Mouse (Mus musculus) lung, postnatal 0 days (tissue): Measurements from ENCODE around the gene Ebf4. TPM values are rescaled to one million over a fixed set of nuclear protein-coding genes. Genes with fewer than 3 reads are reported as not detected.

Experiments used
- ATAC-seq: fragments of 200-750 bp; cut with Nextera tagmentation; 2 replicates; pipeline ENCODE4 v1.8.0; 2017; ENCODE audit warnings: moderate library complexity
- DNase-seq: peaks from one replicate; pipeline ENCODE4 v3.0.0-alpha.2; 2016; ENCODE audit warnings: low spot score
- H3K27ac ChIP-seq: fragments of 300-500 bp; sonication (generic); 2 replicates; pipeline ENCODE4 v1.5.1; 2014; ENCODE audit warnings: antibody characterized with exemption, mild to moderate bottlenecking, low read length, mixed read lengths
- H3K27me3 ChIP-seq: fragments of 300-500 bp; sonication (generic); replicated peaks from 2 replicates; pipeline ENCODE4 v1.6.1; 2014; ENCODE audit warnings: low read length, mixed read lengths; ENCODE audit not compliant: insufficient read depth
- H3K36me3 ChIP-seq: fragments of 300-500 bp; sonication (generic); 2 replicates; pipeline ENCODE4 v1.6.1; 2014; ENCODE audit warnings: low read length, mixed read lengths; ENCODE audit not compliant: insufficient read depth
- H3K4me1 ChIP-seq: fragments of 300-500 bp; sonication (generic); 2 replicates; pipeline ENCODE4 v1.6.1; 2014; ENCODE audit warnings: antibody characterized with exemption, low read depth, low read length, mixed read lengths; ENCODE audit not compliant: insufficient read depth
- H3K4me2 ChIP-seq: fragments of 300-500 bp; sonication (generic); replicated peaks from 2 replicates; pipeline ENCODE4 v1.6.1; 2014; ENCODE audit warnings: low read depth, mild to moderate bottlenecking, low read length, moderate library complexity, mixed read lengths
- H3K4me3 ChIP-seq: fragments of 300-500 bp; sonication (generic); 2 replicates; pipeline ENCODE4 v1.5.1; 2014; ENCODE audit warnings: low read depth, low read length
- H3K9ac ChIP-seq: fragments of 300-500 bp; sonication (generic); replicated peaks from 2 replicates; pipeline ENCODE4 v1.6.1; 2014; ENCODE audit warnings: low read depth, mild to moderate bottlenecking
- H3K9me3 ChIP-seq: fragments of 300-500 bp; sonication (generic); 2 replicates; pipeline ENCODE4 v1.6.1; 2016; ENCODE audit warnings: low read length, mixed read lengths
- CTCF ChIP-seq: IDR thresholded peaks from 2 replicates; pipeline ENCODE4 v1.5.1; 2016; ENCODE audit warnings: antibody characterized with exemption, mild to moderate bottlenecking
- EP300 ChIP-seq: IDR thresholded peaks from 2 replicates; pipeline ENCODE4 v1.6.1; 2016; ENCODE audit warnings: antibody characterized with exemption, mild to moderate bottlenecking, control low read depth
- WGBS: fragments of 180-500 bp; shearing (Covaris S2); extraction: QIAGEN DNeasy Blood & Tissue Kit; methylation state at CpG from one replicate; pipeline ENCODE4 v1.1.7; 2014; 5-methylcytosine and 5-hydroxymethylcytosine counted together
- polyA plus RNA-seq: library from polyadenylated mRNA; unstranded; fragments of >200 nt; fragmentation: Nextera tagmentation; extraction: Ambion mirVana; gene quantifications from 2 replicates; pipeline ENCODE4 v1.2.1, GENCODE M21; 2015

Gene Ebf4
- polyA plus RNA-seq, 1 experiment from 2014 or later: 0.88 TPM

GRCm38 (mm10) chr2:130265520-130265919 lies 29.4 kb upstream of the Ebf4 start:
- no peak for DNase-seq
- TF ChIP-seq EP300 (no peak), CTCF (no peak)
- ATAC-seq: no peak
- Histone ChIP-seq H3K4me1 (no peaks in the 10 kb centered on the region), H3K9me3 (no peaks in the 10 kb centered on the region), H3K27me3 (no peaks in the 10 kb centered on the region), H3K36me3 (no peaks in the 10 kb centered on the region), H3K4me2 (no peak overlapping the region), H3K4me3 (no peak overlapping the region), H3K9ac (no peak overlapping the region), H3K27ac (no peak overlapping the region)
- 91% methylated on average over 1 of the region's 1 CpGs for whole genome bisulfite sequencing

- Histone ChIP-seq H3K36me3 (no peaks in the 10 kb centered on the region), H3K4me3 (no peak overlapping the region), H3K9ac (no peak overlapping the region), H3K27me3 (no peaks in the 10 kb centered on the region), H3K9me3 (no peaks in the 10 kb centered on the region), H3K27ac (no peak overlapping the region), H3K4me1 (no peaks in the 10 kb centered on the region), H3K4me2 (no peak overlapping the region)
- WGBS: 64% methylated on average over 7 of the region's 7 CpGs
- no peak for TF ChIP-seq EP300
- no peak for TF ChIP-seq CTCF
- ATAC-seq: no peak
- no peak for DNase-seq
Measured at GRCm38 (mm10) chr2:130268074-130268473, 26.9 kb upstream of the Ebf4 start.

DNA sequence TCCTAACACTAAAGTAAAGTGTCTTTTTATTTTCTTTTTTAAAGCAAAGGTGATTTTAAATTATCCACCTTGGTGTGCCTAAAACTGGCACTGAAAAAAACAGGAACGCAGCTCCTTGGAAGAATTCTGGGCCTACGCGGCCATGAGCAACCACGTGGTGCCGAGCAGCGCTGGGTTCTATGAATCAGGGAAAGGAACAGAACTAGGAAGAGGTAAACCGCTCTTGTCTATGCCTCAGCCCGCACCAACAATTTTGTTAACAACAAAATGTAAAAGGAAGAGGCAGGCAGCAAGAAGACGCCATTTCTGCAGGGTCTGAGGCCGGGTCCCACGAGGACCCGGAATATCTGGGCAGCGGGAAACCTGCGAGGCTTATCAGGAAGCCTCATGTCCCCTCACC lies 21.2 kb upstream of the Ebf4 start:
- peak overlapping the region; percentile 82 for H3K4me2 ChIP-seq
- TF ChIP-seq EP300: no peak
- no peak for TF ChIP-seq CTCF
- peaks cover 7% of the 10 kb centered on the region; the same call in 1 of the 2 replicates for H3K4me1 ChIP-seq
- H3K9ac ChIP-seq: peak overlapping the region; percentile 77
- DNase-seq (peak; percentile 30), ATAC-seq (peak; percentile 1; the same call in 1 of the 2 replicates)
- H3K4me3 ChIP-seq: peak overlapping the region; percentile 72
- H3K27me3 ChIP-seq: no peaks in the 10 kb centered on the region
- H3K36me3 ChIP-seq: peaks cover 6% of the 10 kb centered on the region; the same call in 1 of the 2 replicates
- peak overlapping the region; percentile 34 for H3K27ac ChIP-seq
- no peaks in the 10 kb centered on the region for H3K9me3 ChIP-seq
- under 1% methylated on average over 14 of the region's 14 CpGs for whole genome bisulfite sequencing

DNA sequence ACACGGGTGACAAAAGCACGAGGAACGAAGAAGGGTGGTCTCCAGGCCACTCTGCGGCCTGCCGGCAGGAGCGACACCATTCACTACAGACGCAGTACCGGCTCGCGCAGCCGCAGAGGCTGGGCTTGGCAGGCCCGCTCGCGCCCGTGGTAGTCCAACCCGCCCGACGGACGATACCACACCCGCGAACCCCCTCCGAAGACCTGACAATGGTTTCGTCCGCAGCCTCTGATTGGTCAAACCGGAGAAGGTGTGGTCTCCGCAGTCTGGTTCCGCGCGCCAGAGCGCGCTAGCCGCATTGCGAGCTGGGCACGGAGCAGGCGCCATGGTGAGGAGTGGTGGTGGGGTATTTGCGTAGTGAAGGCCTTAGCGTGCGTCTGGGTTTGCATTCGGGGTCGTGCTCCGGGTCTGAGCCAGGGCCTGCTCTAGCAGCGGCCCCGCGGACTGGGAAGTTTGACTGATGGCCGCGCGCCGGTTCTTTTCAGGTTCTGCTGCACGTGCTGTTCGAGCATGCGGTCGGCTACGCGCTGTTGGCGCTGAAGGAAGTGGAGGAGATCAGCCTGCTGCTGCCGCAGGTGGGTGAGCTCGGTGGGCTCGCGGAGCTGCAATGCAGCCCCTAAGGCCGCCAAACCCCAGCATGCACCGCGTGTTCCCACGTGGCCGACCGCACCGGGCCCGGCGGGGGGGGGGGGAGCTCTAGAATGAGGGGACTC lies 20.7 kb upstream of the Ebf4 start, which contains the start of gene Nop56:
Gene Nop56 (plus strand): TSS at position 282 of the 713 bp plus-strand sequence.
- TF ChIP-seq CTCF (peak; percentile 30), EP300 (no peak)
- peak within 1 kb of the TSS; percentile 77 for H3K9ac ChIP-seq
- peak within 1 kb of the TSS; percentile 55 for H3K27ac ChIP-seq
- 1% methylated on average over 67 of the region's 68 CpGs for WGBS
- H3K4me3 ChIP-seq: peak within 1 kb of the TSS; percentile 72
- peaks cover 7% of the 10 kb centered on the region; the same call in 1 of the 2 replicates for H3K4me1 ChIP-seq
- no peaks in the 10 kb centered on the region for H3K27me3 ChIP-seq
- peak within 1 kb of the TSS; percentile 82 for H3K4me2 ChIP-seq
- ATAC-seq (peak; percentile 99), DNase-seq (peak; percentile 98)
- no peaks in the 10 kb centered on the region for H3K9me3 ChIP-seq
- H3K36me3 ChIP-seq: peaks cover 8% of the 10 kb centered on the region

GRCm38 (mm10) chr2:130274862-130275261 lies 20.1 kb upstream of the Ebf4 start:
- ATAC-seq (no peak), DNase-seq (no peak)
- Histone ChIP-seq H3K4me1 (peaks cover 7% of the 10 kb centered on the region; the same call in 1 of the 2 replicates), H3K36me3 (peaks cover 14% of the 10 kb centered on the region), H3K27me3 (no peaks in the 10 kb centered on the region), H3K4me3 (peak overlapping the region; percentile 72), H3K27ac (no peak overlapping the region), H3K9me3 (no peaks in the 10 kb centered on the region), H3K9ac (peak overlapping the region; percentile 65), H3K4me2 (peak overlapping the region; percentile 82)
- no peak for TF ChIP-seq CTCF
- TF ChIP-seq EP300: no peak
- under 1% methylated on average over 10 of the region's 10 CpGs for WGBS

DNA sequence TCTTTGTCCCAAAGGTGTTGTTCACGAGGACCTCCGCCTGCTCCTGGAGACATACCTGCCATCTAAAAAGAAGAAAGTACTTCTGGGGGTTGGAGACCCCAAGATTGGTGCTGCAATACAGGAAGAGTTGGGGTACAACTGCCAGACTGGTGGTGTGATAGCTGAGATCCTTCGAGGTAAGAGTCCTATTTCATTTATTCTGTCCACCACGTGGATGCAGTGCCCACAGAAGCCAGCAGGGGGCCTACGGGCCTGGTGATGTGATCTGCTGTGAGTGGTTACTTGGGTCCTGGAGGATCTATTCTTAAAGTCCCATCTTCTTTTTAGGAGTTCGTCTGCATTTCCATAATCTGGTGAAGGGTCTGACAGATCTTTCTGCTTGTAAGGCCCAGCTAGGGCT lies 19.3 kb upstream of the Ebf4 start:
- Histone ChIP-seq H3K4me2 (no peak overlapping the region), H3K36me3 (peaks cover 17% of the 10 kb centered on the region), H3K27ac (no peak overlapping the region), H3K9ac (no peak overlapping the region), H3K4me3 (no peak overlapping the region), H3K27me3 (no peaks in the 10 kb centered on the region), H3K4me1 (peaks cover 7% of the 10 kb centered on the region; the same call in 1 of the 2 replicates), H3K9me3 (no peaks in the 10 kb centered on the region)
- no peak for ATAC-seq
- peak; percentile 59 for DNase-seq
- TF ChIP-seq EP300 (no peak), CTCF (peak; percentile 75)
- WGBS: 41% methylated on average over 6 of the region's 6 CpGs
